Mouse (Mus musculus): ENCODE measurements around the gene Nr1d2. TPM values are rescaled to one million over a fixed set of nuclear protein-coding genes. Genes with fewer than 3 reads are reported as not detected.
A peak's percentile ranks its signal among the peaks of the same experiment; 100 is the strongest.

Gene Nr1d2
- polyA plus RNA-seq (2015; fragmentation: Nextera tagmentation; extraction: Ambion mirVana): 4.8 and 5.5 TPM in 2 replicates

GRCm38 (mm10) chr14:18238750-18239731 is at the start of gene Nr1d2:
TSS of gene Nr1d2 (minus strand) at chr14:18239127.
- Histone ChIP-seq H3K9ac (ENCODE audit: low read length) (peak within 1 kb of the TSS; percentile 86), H3K4me1 (replicated peaks; ENCODE audit: control insufficient read depth, insufficient read depth, low read length) (no peaks in the 10 kb centered on the region), H3K27me3 (ENCODE audit: control insufficient read depth, insufficient read depth, low read depth, low read length) (no peaks in the 10 kb centered on the region), H3K4me3 (ENCODE audit: low read length) (peak within 1 kb of the TSS; percentile 85), H3K9me3 (ENCODE audit: control insufficient read depth, low read length) (no peaks in the 10 kb centered on the region), H3K27ac (ENCODE audit: low read length) (peak within 1 kb of the TSS; percentile 92), H3K36me3 (ENCODE audit: control insufficient read depth, insufficient read depth, low read length) (no peaks in the 10 kb centered on the region), H3K4me2 (ENCODE audit: low read depth, low read length) (peak within 1 kb of the TSS; percentile 86)
- under 1% methylated on average over 56 of the region's 66 CpGs for WGBS
- peak; percentile 94 for ATAC-seq (ENCODE audit: low read depth)

- WGBS: 48% methylated on average over 2 of the region's 2 CpGs
- no peak overlapping the region for H3K4me2 ChIP-seq (ENCODE audit: low read depth, low read length)
- H3K4me1 ChIP-seq (replicated peaks; ENCODE audit: control insufficient read depth, insufficient read depth, low read length): peaks cover 5% of the 10 kb centered on the region; the same call in 1 of the 2 replicates
- ATAC-seq (ENCODE audit: low read depth): no peak
- H3K9ac ChIP-seq (ENCODE audit: low read length): no peak overlapping the region
- H3K9me3 ChIP-seq (ENCODE audit: control insufficient read depth, low read length): no peaks in the 10 kb centered on the region
- no peak overlapping the region for H3K27ac ChIP-seq (ENCODE audit: low read length)
- no peaks in the 10 kb centered on the region for H3K27me3 ChIP-seq (ENCODE audit: control insufficient read depth, insufficient read depth, low read depth, low read length)
- H3K4me3 ChIP-seq (ENCODE audit: low read length): no peak overlapping the region
- 0 out of 2 replicates have a peak, but pooled peaks cover 2% of the 10 kb centered on the region for H3K36me3 ChIP-seq (ENCODE audit: control insufficient read depth, insufficient read depth, low read length)
Observed at GRCm38 (mm10) chr14:18287391-18287790, 48.5 kb upstream of the Nr1d2 start.

GRCm38 (mm10) chr14:18286441-18286840 is 47.5 kb upstream of the Nr1d2 start:
- 91% methylated on average over 2 of the region's 2 CpGs for WGBS
- Histone ChIP-seq H3K9me3 (ENCODE audit: control insufficient read depth, low read length) (no peaks in the 10 kb centered on the region), H3K27me3 (ENCODE audit: control insufficient read depth, insufficient read depth, low read depth, low read length) (no peaks in the 10 kb centered on the region), H3K27ac (ENCODE audit: low read length) (no peak overlapping the region), H3K4me1 (replicated peaks; ENCODE audit: control insufficient read depth, insufficient read depth, low read length) (peaks cover 5% of the 10 kb centered on the region; the same call in 1 of the 2 replicates), H3K4me3 (ENCODE audit: low read length) (no peak overlapping the region), H3K9ac (ENCODE audit: low read length) (no peak overlapping the region), H3K36me3 (ENCODE audit: control insufficient read depth, insufficient read depth, low read length) (0 out of 2 replicates have a peak, but pooled peaks cover 4% of the 10 kb centered on the region), H3K4me2 (ENCODE audit: low read depth, low read length) (no peak overlapping the region)
- no peak for ATAC-seq (ENCODE audit: low read depth)

- H3K36me3 ChIP-seq (ENCODE audit: control insufficient read depth, insufficient read depth, low read length): 0 out of 2 replicates have a peak, but pooled peaks cover 4% of the 10 kb centered on the region
- 64% methylated on average over 3 of the region's 3 CpGs for WGBS
Observed at GRCm38 (mm10) chr14:18285476-18285875, 46.5 kb upstream of the Nr1d2 start.

GRCm38 (mm10) chr14:18284581-18284980 is 45.7 kb upstream of the Nr1d2 start:
- Histone ChIP-seq H3K9me3 (ENCODE audit: control insufficient read depth, low read length) (no peaks in the 10 kb centered on the region), H3K4me2 (ENCODE audit: low read depth, low read length) (no peak overlapping the region), H3K4me3 (ENCODE audit: low read length) (no peak overlapping the region), H3K4me1 (replicated peaks; ENCODE audit: control insufficient read depth, insufficient read depth, low read length) (peaks cover 5% of the 10 kb centered on the region; the same call in 1 of the 2 replicates), H3K9ac (ENCODE audit: low read length) (no peak overlapping the region), H3K27ac (ENCODE audit: low read length) (no peak overlapping the region), H3K27me3 (ENCODE audit: control insufficient read depth, insufficient read depth, low read depth, low read length) (no peaks in the 10 kb centered on the region), H3K36me3 (ENCODE audit: control insufficient read depth, insufficient read depth, low read length) (peaks cover 5% of the 10 kb centered on the region; the same call in 1 of the 2 replicates)
- 77% methylated on average over 2 of the region's 2 CpGs for WGBS
- ATAC-seq (ENCODE audit: low read depth): no peak; the same call in 1 of the 2 replicates

More at GRCm38 (mm10) chr14:18285476-18285875, 46.5 kb upstream of the Nr1d2 start:
- no peak overlapping the region for H3K9ac ChIP-seq (ENCODE audit: low read length)
- no peak overlapping the region for H3K27ac ChIP-seq (ENCODE audit: low read length)
- ATAC-seq (ENCODE audit: low read depth): no peak
- no peak overlapping the region for H3K4me2 ChIP-seq (ENCODE audit: low read depth, low read length)
- peaks cover 5% of the 10 kb centered on the region; the same call in 1 of the 2 replicates for H3K4me1 ChIP-seq (replicated peaks; ENCODE audit: control insufficient read depth, insufficient read depth, low read length)
- H3K4me3 ChIP-seq (ENCODE audit: low read length): no peak overlapping the region
- no peaks in the 10 kb centered on the region for H3K27me3 ChIP-seq (ENCODE audit: control insufficient read depth, insufficient read depth, low read depth, low read length)
- no peaks in the 10 kb centered on the region for H3K9me3 ChIP-seq (ENCODE audit: control insufficient read depth, low read length)

- no peak overlapping the region for H3K27ac ChIP-seq (ENCODE audit: low read length)
- WGBS: 87% methylated on average over 5 of the region's 5 CpGs
- no peaks in the 10 kb centered on the region for H3K27me3 ChIP-seq (ENCODE audit: control insufficient read depth, insufficient read depth, low read depth, low read length)
- no peaks in the 10 kb centered on the region for H3K4me1 ChIP-seq (replicated peaks; ENCODE audit: control insufficient read depth, insufficient read depth, low read length)
- no peak for ATAC-seq (ENCODE audit: low read depth)
- no peak overlapping the region for H3K4me3 ChIP-seq (ENCODE audit: low read length)
- peaks cover 18% of the 10 kb centered on the region for H3K36me3 ChIP-seq (ENCODE audit: control insufficient read depth, insufficient read depth, low read length)
- H3K4me2 ChIP-seq (ENCODE audit: low read depth, low read length): no peak overlapping the region
- no peaks in the 10 kb centered on the region for H3K9me3 ChIP-seq (ENCODE audit: control insufficient read depth, low read length)
- H3K9ac ChIP-seq (ENCODE audit: low read length): no peak overlapping the region
Observed at GRCm38 (mm10) chr14:18280375-18280774, 41.4 kb upstream of the Nr1d2 start.

GRCm38 (mm10) chr14:18274526-18274925 is 35.6 kb upstream of the Nr1d2 start:
- H3K9me3 ChIP-seq (ENCODE audit: control insufficient read depth, low read length): no peaks in the 10 kb centered on the region
- H3K27ac ChIP-seq (ENCODE audit: low read length): no peak overlapping the region
- H3K9ac ChIP-seq (ENCODE audit: low read length): no peak overlapping the region
- no peak for ATAC-seq (ENCODE audit: low read depth)
- no peaks in the 10 kb centered on the region for H3K27me3 ChIP-seq (ENCODE audit: control insufficient read depth, insufficient read depth, low read depth, low read length)
- H3K4me3 ChIP-seq (ENCODE audit: low read length): no peak overlapping the region
- peaks cover 12% of the 10 kb centered on the region for H3K36me3 ChIP-seq (ENCODE audit: control insufficient read depth, insufficient read depth, low read length)
- H3K4me1 ChIP-seq (replicated peaks; ENCODE audit: control insufficient read depth, insufficient read depth, low read length): peaks cover 8% of the 10 kb centered on the region
- H3K4me2 ChIP-seq (ENCODE audit: low read depth, low read length): no peak overlapping the region
- WGBS: 77% methylated on average over 1 of the region's 1 CpGs

- no peak for ATAC-seq (ENCODE audit: low read depth)
- Histone ChIP-seq H3K4me2 (ENCODE audit: low read depth, low read length) (peak overlapping the region; percentile 66), H3K9me3 (ENCODE audit: control insufficient read depth, low read length) (no peaks in the 10 kb centered on the region), H3K27ac (ENCODE audit: low read length) (no peak overlapping the region), H3K9ac (ENCODE audit: low read length) (peak overlapping the region; percentile 76), H3K4me3 (ENCODE audit: low read length) (peak overlapping the region; percentile 94), H3K4me1 (replicated peaks; ENCODE audit: control insufficient read depth, insufficient read depth, low read length) (peaks cover 12% of the 10 kb centered on the region), H3K36me3 (ENCODE audit: control insufficient read depth, insufficient read depth, low read length) (peaks cover 12% of the 10 kb centered on the region), H3K27me3 (ENCODE audit: control insufficient read depth, insufficient read depth, low read depth, low read length) (no peaks in the 10 kb centered on the region)
- 3% methylated on average over 5 of the region's 7 CpGs for WGBS
Observed at GRCm38 (mm10) chr14:18271666-18272065, 32.7 kb upstream of the Nr1d2 start.

Data from lung, embryonic 16.5 days (tissue).